Mouse (Mus musculus) brain, embryonic 14.5 days (tissue): ENCODE measurements around the gene Olfr209.

ENCODE experiments used
- CTCF ChIP-seq: fragments of 200-500 bp; IDR thresholded peaks from 2 replicates; pipeline ENCODE4 v1.5.1; 2012; ENCODE audit warnings: inconsistent platforms, mild to moderate bottlenecking, moderate library complexity, borderline replicate concordance; ENCODE audit not compliant: insufficient read depth, insufficient read length; ENCODE audit errors: extremely low read depth
- POLR2A ChIP-seq: fragments of 200-500 bp; IDR thresholded peaks from 2 replicates; pipeline ENCODE4 v1.6.1; 2012; ENCODE audit warnings: mild to moderate bottlenecking, inconsistent platforms, borderline replicate concordance; ENCODE audit not compliant: poor library complexity, insufficient read depth, insufficient read length, severe bottlenecking; ENCODE audit errors: extremely low read depth

- TF ChIP-seq POLR2A (no peak), CTCF (no peak)
Measured at GRCm38 (mm10) chr16:59407032-59407431, 43.2 kb upstream of the Olfr209 start, which contains the start of gene Gabrr3.
